Mouse (Mus musculus): Measurements from ENCODE around the gene Aff3.

- no peak for TF ChIP-seq CTCF (IDR thresholded peaks at IDR 0.05; ENCODE audit: low read depth)
- no peak for TF ChIP-seq EP300 (optimal IDR thresholded peaks at IDR 0.05)
These were observed 167.2 kb downstream of the Aff3 start for GRCm38 (mm10) chr1:38497576-38497975.

Measured in stomach, postnatal 0 days (tissue).